Mouse (Mus musculus) Patski (cell line): Measurements from ENCODE around the gene Rnf181. TPM values are rescaled to one million over a fixed set of nuclear protein-coding genes. Genes with fewer than 3 reads are reported as not detected.

Experiments
- ATAC-seq: fragments of 100-300 bp; one replicate; pipeline ENCODE4 v1.8.0; 2021
- CTCF ChIA-PET: fragments of 350-600 bp; sonication (Branson Sonifier 250); formaldehyde crosslinking; loops from one replicate; lab custom pipeline; 2022; ENCODE audit warnings: inconsistent platforms; lab: Charles Lee
- POLR2A ChIA-PET: fragments of 350-600 bp; sonication (Branson Sonifier 250); formaldehyde crosslinking; loops from one replicate; lab custom pipeline; 2022; ENCODE audit warnings: antibody characterized with exemption, inconsistent platforms; lab: Charles Lee
- DNase-seq: peaks from one replicate; pipeline ENCODE4 v3.0.0-alpha.2; 2011; ENCODE audit warnings: low read depth, low spot score
- H3K27me3 ChIP-seq: fragments of 371-371 bp; one replicate; pipeline ENCODE4 v1.5.1; 2021
- CTCF ChIP-seq: fragments of 100-300 bp; IDR thresholded peaks from one replicate; pipeline ENCODE4 v1.5.1; 2021
- in situ Hi-C: fragments of 300-500 bp; cut with MboI; formaldehyde crosslinking; loops from 3 replicates; pipeline ENCODE4 v1.11.1; 2018; ENCODE audit warnings: low pct_unique_long_range_greater_than_20kb, mixed read lengths
- polyA plus RNA-seq: library from polyadenylated mRNA; unstranded; gene quantifications from one replicate; pipeline ENCODE4 v1.2.3, GENCODE M21; 2021

Gene Rnf181
- polyA plus RNA-seq, 1 experiment from 2014 or later, result 98.4 TPM

DNA sequence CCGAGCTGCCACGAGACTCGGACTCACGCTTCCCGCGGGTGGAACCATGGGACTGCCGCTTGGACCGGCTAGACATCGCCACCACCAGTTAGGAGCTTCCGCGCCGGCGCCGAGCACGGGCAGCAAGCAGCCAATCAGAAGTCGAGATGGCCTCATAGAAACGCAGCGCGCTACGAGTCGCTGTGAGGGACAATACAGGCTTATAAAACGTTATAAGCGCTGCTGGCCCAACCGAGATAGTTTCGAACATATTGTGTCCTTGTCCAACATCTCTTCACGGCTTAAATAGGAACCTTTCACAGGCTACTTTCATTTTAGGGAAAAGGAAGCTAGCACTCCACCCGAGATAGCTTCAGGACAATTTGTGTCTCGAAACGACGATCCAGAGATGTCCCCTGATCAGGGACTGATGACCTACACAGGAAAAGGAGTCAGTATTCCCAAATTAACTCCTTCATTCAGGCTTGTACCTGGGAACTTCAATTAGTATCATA, 21.6 kb downstream of the Rnf181 start, which contains the start of gene Usp39:
Gene Usp39 (minus strand): TSS at position 111 of the 494 bp plus-strand sequence.
- no peaks in the 10 kb centered on the region for H3K27me3 ChIP-seq
- TF ChIP-seq CTCF, result no peak
- in situ Hi-C loops, result no loop called here
- ChIA-PET POLR2A (interaction anchor here (1.2 to 1.5 kb wide), 2 partner anchors 11 to 43 kb away, joined by 3 to 8 read pairs; partner anchors contain the start of gene Tmem150a), CTCF (interaction anchor here (0.9 to 1.9 kb wide), 5 partner anchors 10 to 190 kb away, joined by 3 to 6 read pairs (median 4); partner anchors contain the start of gene Tmem150a)
- ATAC-seq (peak; percentile 74), DNase-seq (peak; percentile 77)

DNA sequence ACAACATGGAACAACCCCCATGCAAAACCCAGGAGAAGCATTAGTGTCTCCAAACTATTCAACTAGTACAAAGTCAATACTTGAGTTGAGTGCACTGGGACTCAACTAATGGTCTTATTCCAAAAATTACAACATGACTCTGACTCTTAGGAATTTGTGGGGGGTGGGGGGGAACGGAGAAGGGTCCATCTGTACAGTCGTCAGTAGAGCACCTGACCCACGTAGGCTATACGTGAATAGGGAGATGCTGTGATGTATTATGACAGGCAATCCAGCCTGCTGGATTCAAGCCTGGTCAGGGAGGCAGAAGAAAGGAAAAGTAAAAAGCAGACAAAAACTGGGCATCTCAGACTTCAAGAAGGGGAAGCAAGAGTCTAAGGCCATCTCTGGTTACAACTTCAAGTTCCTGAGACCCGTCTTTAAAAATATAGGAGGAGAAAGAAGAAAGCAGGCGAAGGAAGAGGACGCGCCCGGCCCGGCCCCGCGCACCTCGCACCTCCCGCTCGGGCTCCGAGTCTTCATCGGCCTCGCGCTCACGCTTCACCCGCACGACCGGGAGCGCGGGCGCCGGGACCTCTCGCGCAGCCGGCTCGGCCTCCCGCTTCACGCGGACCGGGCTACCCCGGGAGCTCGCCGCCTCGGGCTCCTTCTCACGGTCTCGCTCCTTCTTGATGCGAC, 22.2 kb downstream of the Rnf181 start:
- in situ Hi-C loops, result no loop called here
- CTCF ChIA-PET, result interaction anchor here (1.2 kb wide), 1 partner anchor 190 kb away, joined by 3 read pairs; no protein-coding TSS in a partner anchor

DNA sequence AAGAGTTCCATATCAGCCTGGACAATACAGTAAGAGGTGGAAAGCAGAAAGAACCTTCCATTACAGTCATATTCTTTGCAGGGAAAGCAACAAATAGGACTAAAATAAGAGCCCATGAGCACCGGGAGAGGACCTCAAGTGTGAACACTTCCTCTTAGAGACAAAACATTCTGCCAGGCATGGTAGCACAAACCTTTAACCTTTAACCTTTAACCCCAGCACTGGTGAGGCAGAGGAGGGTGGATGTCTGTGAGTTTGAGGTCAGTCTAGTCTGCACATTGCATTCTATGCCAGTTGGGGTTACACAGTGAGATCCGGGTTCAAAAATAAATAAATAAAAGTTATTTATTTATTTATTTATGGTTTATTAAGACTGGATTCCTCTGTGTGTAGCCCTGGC, 26.3 kb downstream of the Rnf181 start:
- ATAC-seq (no peak), DNase-seq (no peak)
- H3K27me3 ChIP-seq, result no peaks in the 10 kb centered on the region
- no peak for TF ChIP-seq CTCF
- ChIA-PET POLR2A (no interaction called here), CTCF (no interaction called here)
- in situ Hi-C loops, result no loop called here

More for the DNA sequence above, 22.2 kb downstream of the Rnf181 start:
- H3K27me3 ChIP-seq, result no peaks in the 10 kb centered on the region
- TF ChIP-seq CTCF, result no peak
- ATAC-seq (peak; percentile 37), DNase-seq (no peak)
- POLR2A ChIA-PET, result interaction anchor here (1.2 to 1.5 kb wide), 2 partner anchors 12 to 43 kb away, joined by 3 to 8 read pairs; partner anchors contain the start of gene Tmem150a

DNA sequence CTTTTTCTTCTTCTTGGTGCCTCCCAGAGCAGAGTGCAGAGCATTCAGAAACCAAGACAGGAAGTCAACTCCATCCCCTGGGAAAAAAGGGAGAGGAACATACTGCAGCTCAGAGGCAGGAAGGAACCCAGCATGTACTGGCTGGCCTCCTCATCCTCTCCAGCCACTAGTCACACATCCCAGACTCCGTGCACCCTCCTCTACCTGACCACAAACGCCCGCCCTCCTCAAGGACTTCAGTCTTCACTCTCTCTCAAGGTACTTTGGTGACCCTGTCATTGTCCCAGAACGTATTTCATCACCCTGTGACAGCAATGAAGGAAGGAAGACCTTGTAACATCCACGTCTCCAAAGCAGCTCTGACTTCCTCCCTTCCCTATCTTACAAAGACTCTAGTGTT, 33.6 kb downstream of the Rnf181 start:
- ChIA-PET CTCF (interaction anchor here (1.6 to 1.9 kb wide), 2 partner anchors 12 to 50 kb away, joined by 4 to 10 read pairs; no protein-coding TSS in a partner anchor), POLR2A (no interaction called here)
- in situ Hi-C loops, result no loop called here
- H3K27me3 ChIP-seq, result no peaks in the 10 kb centered on the region
- DNase-seq, result no peak
- no peak for TF ChIP-seq CTCF
- ATAC-seq, result no peak

DNA sequence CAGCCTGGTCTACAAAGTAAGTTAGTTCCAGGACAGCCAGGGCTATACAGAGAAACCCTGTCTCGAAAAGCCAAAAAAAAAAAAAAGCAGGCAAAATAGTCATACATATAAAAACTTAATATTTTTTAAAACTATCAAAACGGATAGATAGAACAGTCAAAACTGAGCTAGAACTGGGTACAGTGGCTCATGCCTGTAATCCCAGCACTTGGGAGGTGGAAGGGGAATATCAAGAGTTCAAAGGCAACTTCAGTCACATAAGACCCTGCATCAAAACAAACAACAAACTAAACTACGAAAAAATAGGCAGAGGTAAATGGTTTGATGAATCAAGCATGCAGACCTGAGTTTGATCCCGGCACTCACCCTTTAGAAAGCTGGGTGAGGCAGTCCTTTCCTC, 36.6 kb downstream of the Rnf181 start:
- in situ Hi-C loops, result no loop called here
- CTCF ChIA-PET, result interaction anchor here (1.1 kb wide), 1 partner anchor 43 kb away, joined by 3 read pairs; no protein-coding TSS in a partner anchor
- POLR2A ChIA-PET, result no interaction called here
- no peak for DNase-seq
- TF ChIP-seq CTCF, result no peak
- H3K27me3 ChIP-seq, result no peaks in the 10 kb centered on the region
- no peak for ATAC-seq

DNA sequence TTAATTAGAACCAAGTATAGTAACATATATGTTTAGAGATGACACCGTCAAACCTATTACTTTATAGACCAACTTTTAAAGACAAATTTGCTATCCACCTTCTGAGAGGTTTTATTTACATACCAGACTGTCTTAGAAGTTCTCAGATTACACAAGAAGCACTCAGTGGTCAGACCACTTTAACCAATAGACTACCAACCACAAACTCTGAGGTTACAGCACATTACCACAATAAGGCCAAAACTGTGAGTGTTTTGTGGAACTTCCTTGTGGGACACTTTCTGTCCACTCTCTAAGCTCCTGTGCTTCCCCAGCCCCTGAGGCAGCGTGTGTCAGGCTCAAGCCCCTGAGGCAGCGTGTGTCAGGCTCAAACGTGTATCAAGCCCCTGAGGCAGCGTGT, 37.7 kb downstream of the Rnf181 start:
- ATAC-seq, result no peak
- CTCF ChIA-PET, result interaction anchor here (1.4 kb wide), 1 partner anchor 17 kb away, joined by 3 read pairs; no protein-coding TSS in a partner anchor
- no peaks in the 10 kb centered on the region for H3K27me3 ChIP-seq
- POLR2A ChIA-PET, result no interaction called here
- in situ Hi-C loops, result no loop called here
- no peak for DNase-seq
- TF ChIP-seq CTCF, result no peak

DNA sequence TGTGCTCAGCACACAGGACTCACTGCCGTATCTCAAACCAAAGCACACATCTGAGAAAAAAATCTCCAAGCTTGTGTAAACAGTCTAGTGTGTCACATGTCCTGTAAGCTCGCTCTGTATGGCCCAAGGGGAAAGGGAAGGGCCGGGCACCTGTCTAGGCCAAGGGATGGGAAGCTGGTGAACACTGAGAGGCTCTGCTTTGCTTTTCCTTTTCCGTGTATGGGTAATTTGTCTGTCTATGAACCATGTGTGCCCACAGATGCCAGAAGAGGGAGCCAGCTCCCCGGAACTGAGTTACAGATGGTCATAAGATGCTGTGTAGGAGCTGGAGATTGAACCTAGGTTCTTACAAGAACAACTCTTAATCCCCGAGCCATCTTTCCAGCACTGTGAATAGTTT, 40.5 kb downstream of the Rnf181 start:
- TF ChIP-seq CTCF, result peak; percentile 47
- CTCF ChIA-PET, result interaction anchor here (1.4 to 2.3 kb wide), 3 partner anchors 10 to 27 kb away, joined by 5 to 11 read pairs (median 6); partner anchors contain the start of gene Usp39
- ATAC-seq (no peak), DNase-seq (no peak)
- POLR2A ChIA-PET, result interaction anchor here (0.7 kb wide), 1 partner anchor 64 kb away, joined by 3 read pairs; the partner anchor contains the start of gene Vamp8
- no peaks in the 10 kb centered on the region for H3K27me3 ChIP-seq
- in situ Hi-C loops, result no loop called here

DNA sequence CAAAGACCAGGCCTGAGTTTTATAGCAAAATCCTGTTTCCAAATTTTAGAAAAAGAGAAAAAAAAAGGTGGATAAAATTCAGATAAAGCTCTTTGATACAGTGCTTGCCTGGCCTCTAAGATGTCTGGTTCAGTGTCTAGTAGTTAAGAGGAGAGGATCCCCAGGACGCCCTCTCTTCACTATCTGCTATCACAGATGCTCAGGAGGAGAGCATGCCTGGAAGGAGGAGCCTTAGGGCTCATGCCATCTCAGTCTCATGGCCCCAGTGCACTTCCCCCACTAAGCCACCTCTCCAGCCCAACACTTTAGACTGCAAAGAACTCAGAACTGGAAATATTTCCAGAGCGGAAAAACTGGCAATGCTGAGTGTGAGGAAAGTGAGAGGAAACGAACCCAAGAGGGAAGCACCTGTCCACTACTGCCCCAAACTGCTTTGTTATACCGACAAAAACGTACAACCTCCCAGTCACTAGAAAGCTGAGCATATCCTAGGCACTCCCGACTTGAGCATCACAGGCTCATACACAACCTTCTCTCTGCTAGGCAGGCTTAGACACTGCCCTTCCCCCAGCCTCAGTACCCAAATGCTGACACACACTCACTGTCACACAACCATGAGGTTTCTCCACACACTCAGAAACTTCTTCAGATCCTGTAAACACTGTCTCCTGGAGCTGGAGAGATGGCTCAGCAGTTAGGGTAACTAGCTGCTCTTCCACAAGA, 42.8 kb downstream of the Rnf181 start:
- H3K27me3 ChIP-seq, result no peaks in the 10 kb centered on the region
- ATAC-seq (no peak), DNase-seq (no peak)
- TF ChIP-seq CTCF, result no peak
- ChIA-PET CTCF (interaction anchor here (0.8 to 2.3 kb wide), 2 partner anchors 8 to 84 kb away, joined by 3 to 11 read pairs; no protein-coding TSS in a partner anchor), POLR2A (interaction anchor here (0.6 to 1.0 kb wide), 2 partner anchors 21 to 46 kb away, joined by 3 to 4 read pairs; no protein-coding TSS in a partner anchor)
- in situ Hi-C loops, result loop anchor here (5.0 kb wide), 1 partner anchor 42 kb away; no protein-coding TSS in a partner anchor

DNA sequence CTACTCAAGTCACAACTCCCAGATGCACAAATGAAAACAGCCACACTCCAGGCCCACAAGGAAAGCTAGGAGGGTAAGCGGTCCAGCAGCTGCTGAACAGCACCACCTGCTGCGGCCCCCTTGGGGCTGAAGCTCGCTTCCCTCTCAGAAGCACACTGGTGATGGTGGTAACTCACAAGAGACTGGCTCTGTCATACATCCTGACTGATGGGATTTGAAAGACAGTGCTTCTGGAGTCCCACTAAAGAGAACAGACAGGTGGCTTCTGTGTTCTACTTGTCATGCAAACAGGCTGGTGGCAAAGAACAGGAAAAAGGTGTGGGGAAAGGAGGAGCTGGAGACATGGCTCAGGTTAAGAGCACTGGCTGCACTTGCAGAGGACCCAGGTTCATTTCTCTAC, 43.8 kb downstream of the Rnf181 start:
- no peaks in the 10 kb centered on the region for H3K27me3 ChIP-seq
- ChIA-PET POLR2A (no interaction called here), CTCF (interaction anchor here (0.8 to 3.5 kb wide), 2 partner anchors 10 to 85 kb away, joined by 3 to 10 read pairs; no protein-coding TSS in a partner anchor)
- no peak for DNase-seq
- no peak for ATAC-seq
- in situ Hi-C loops, result loop anchor here (5.0 kb wide), 1 partner anchor 41 kb away; no protein-coding TSS in a partner anchor
- no peak for TF ChIP-seq CTCF

DNA sequence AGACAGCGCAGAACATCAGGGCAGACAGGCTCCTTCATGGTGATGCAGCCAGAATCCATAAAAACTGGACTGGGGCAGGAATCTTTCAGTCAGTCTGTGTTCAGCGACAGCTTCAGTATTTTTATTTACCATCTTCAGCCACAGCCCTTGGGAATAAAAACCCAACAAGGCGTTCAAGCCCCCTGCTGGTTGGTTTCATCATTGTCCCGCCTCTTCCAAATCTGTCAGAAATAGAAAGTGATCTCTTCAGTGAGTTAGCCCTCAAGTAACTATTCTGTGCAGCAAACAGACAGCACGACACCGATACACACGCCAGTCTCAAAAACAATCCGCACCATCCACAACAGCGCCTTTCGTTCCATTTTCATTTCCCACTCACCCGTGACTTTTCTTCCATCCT, 47.7 kb downstream of the Rnf181 start:
- TF ChIP-seq CTCF, result peak; percentile 71
- no peaks in the 10 kb centered on the region for H3K27me3 ChIP-seq
- ATAC-seq (no peak), DNase-seq (no peak)
- ChIA-PET POLR2A (interaction anchor here (0.8 kb wide), 1 partner anchor 175 kb away, joined by 4 read pairs; no protein-coding TSS in a partner anchor), CTCF (interaction anchor here (1.0 to 1.7 kb wide), 4 partner anchors 11 to 38 kb away, joined by 3 to 7 read pairs (median 4); no protein-coding TSS in a partner anchor)
- in situ Hi-C loops, result no loop called here
